Mouse (Mus musculus): ENCODE data around the gene Wdr18. TPM values are rescaled to one million over a fixed set of nuclear protein-coding genes. Genes with fewer than 3 reads are reported as not detected.
A peak's percentile ranks its signal among the peaks of the same experiment; 100 is the strongest.

Gene Wdr18
- polyA plus RNA-seq, 1 experiment from 2014 or later = 50.3 TPM

- no peak for DNase-seq (ENCODE audit: low spot score)
- Histone ChIP-seq H3K4me1 (replicated peaks; ENCODE audit: control insufficient read depth, insufficient read depth) (peaks cover 2% of the 10 kb centered on the region), H3K27ac (replicated peaks) (peak overlapping the region; percentile 98), H3K4me3 (ENCODE audit: low read depth, low read length) (peak overlapping the region; percentile 75), H3K9me3 (ENCODE audit: control insufficient read depth, low read length) (no peaks in the 10 kb centered on the region), H3K4me2 (replicated peaks; ENCODE audit: low read depth) (peak overlapping the region; percentile 90), H3K9ac (ENCODE audit: low read length) (peak overlapping the region; percentile 90), H3K27me3 (ENCODE audit: control insufficient read depth, insufficient read depth, low read length) (no peaks in the 10 kb centered on the region), H3K36me3 (ENCODE audit: control insufficient read depth, insufficient read depth, low read length) (peaks cover 15% of the 10 kb centered on the region)
- 21% methylated on average over 15 of the region's 15 CpGs for WGBS
- no peak for ATAC-seq (ENCODE audit: low FRiP score, low TSS enrichment)
- TF ChIP-seq EP300 (optimal IDR thresholded peaks at IDR 0.05) = no peak
- TF ChIP-seq CTCF (IDR thresholded peaks at IDR 0.05; ENCODE audit: low read depth) = no peak
These were observed 29.9 kb downstream of the Wdr18 start for GRCm38 (mm10) chr10:79989870-79990269.

- Histone ChIP-seq H3K9me3 (ENCODE audit: control insufficient read depth, low read length) (no peaks in the 10 kb centered on the region), H3K4me1 (replicated peaks; ENCODE audit: control insufficient read depth, insufficient read depth) (peaks cover 2% of the 10 kb centered on the region), H3K27me3 (ENCODE audit: control insufficient read depth, insufficient read depth, low read length) (no peaks in the 10 kb centered on the region), H3K4me2 (replicated peaks; ENCODE audit: low read depth) (peak overlapping the region; percentile 90), H3K36me3 (ENCODE audit: control insufficient read depth, insufficient read depth, low read length) (peaks cover 17% of the 10 kb centered on the region), H3K4me3 (ENCODE audit: low read depth, low read length) (peak overlapping the region; percentile 75), H3K9ac (ENCODE audit: low read length) (no peak overlapping the region), H3K27ac (replicated peaks) (no peak overlapping the region)
- no peak for DNase-seq (ENCODE audit: low spot score)
- ATAC-seq (ENCODE audit: low FRiP score, low TSS enrichment) = no peak
- TF ChIP-seq CTCF (IDR thresholded peaks at IDR 0.05; ENCODE audit: low read depth) = no peak
- TF ChIP-seq EP300 (optimal IDR thresholded peaks at IDR 0.05) = no peak
- WGBS = 64% methylated on average over 12 of the region's 12 CpGs
These were observed 31.1 kb downstream of the Wdr18 start for GRCm38 (mm10) chr10:79991099-79991498.

- H3K4me2 ChIP-seq (replicated peaks; ENCODE audit: low read depth) = no peak overlapping the region
These were observed 31.6 kb downstream of the Wdr18 start for GRCm38 (mm10) chr10:79991548-79991947.

GRCm38 (mm10) chr10:79994397-79995115 lies 34.6 kb downstream of the Wdr18 start:
- Histone ChIP-seq H3K27ac (replicated peaks) (no peak overlapping the region), H3K4me3 (ENCODE audit: low read depth, low read length) (no peak overlapping the region), H3K9me3 (ENCODE audit: control insufficient read depth, low read length) (no peaks in the 10 kb centered on the region), H3K4me2 (replicated peaks; ENCODE audit: low read depth) (no peak overlapping the region), H3K27me3 (ENCODE audit: control insufficient read depth, insufficient read depth, low read length) (no peaks in the 10 kb centered on the region), H3K9ac (ENCODE audit: low read length) (0 out of 2 replicates have a peak overlapping the region, but pooled peaks have one; percentile 13), H3K36me3 (ENCODE audit: control insufficient read depth, insufficient read depth, low read length) (peaks cover 17% of the 10 kb centered on the region), H3K4me1 (replicated peaks; ENCODE audit: control insufficient read depth, insufficient read depth) (no peaks in the 10 kb centered on the region)
- ATAC-seq (ENCODE audit: low FRiP score, low TSS enrichment) = no peak
- TF ChIP-seq CTCF (IDR thresholded peaks at IDR 0.05; ENCODE audit: low read depth) (no peak), EP300 (optimal IDR thresholded peaks at IDR 0.05) (no peak)
- DNase-seq (ENCODE audit: low spot score) = peak; percentile 76
- WGBS = 75% methylated on average over 16 of the region's 16 CpGs

More at GRCm38 (mm10) chr10:79991548-79991947, 31.6 kb downstream of the Wdr18 start:
- Histone ChIP-seq H3K36me3 (ENCODE audit: control insufficient read depth, insufficient read depth, low read length) (peaks cover 17% of the 10 kb centered on the region), H3K9ac (ENCODE audit: low read length) (no peak overlapping the region), H3K4me3 (ENCODE audit: low read depth, low read length) (peak overlapping the region; percentile 10; the same call in 1 of the 2 replicates), H3K27me3 (ENCODE audit: control insufficient read depth, insufficient read depth, low read length) (no peaks in the 10 kb centered on the region), H3K9me3 (ENCODE audit: control insufficient read depth, low read length) (no peaks in the 10 kb centered on the region), H3K4me1 (replicated peaks; ENCODE audit: control insufficient read depth, insufficient read depth) (no peaks in the 10 kb centered on the region; the same call in 1 of the 2 replicates), H3K27ac (replicated peaks) (no peak overlapping the region)
- TF ChIP-seq CTCF (IDR thresholded peaks at IDR 0.05; ENCODE audit: low read depth) (peak; percentile 57), EP300 (optimal IDR thresholded peaks at IDR 0.05) (no peak)
- no peak for ATAC-seq (ENCODE audit: low FRiP score, low TSS enrichment)
- WGBS = 84% methylated on average over 6 of the region's 6 CpGs
- no peak for DNase-seq (ENCODE audit: low spot score)

- H3K4me2 ChIP-seq (replicated peaks; ENCODE audit: low read depth) = no peak overlapping the region
- TF ChIP-seq CTCF (IDR thresholded peaks at IDR 0.05; ENCODE audit: low read depth) (no peak), EP300 (optimal IDR thresholded peaks at IDR 0.05) (no peak)
- DNase-seq (ENCODE audit: low spot score) (no peak), ATAC-seq (ENCODE audit: low FRiP score, low TSS enrichment) (no peak)
- no peaks in the 10 kb centered on the region for H3K9me3 ChIP-seq (ENCODE audit: control insufficient read depth, low read length)
- H3K4me3 ChIP-seq (ENCODE audit: low read depth, low read length) = no peak overlapping the region
- H3K36me3 ChIP-seq (ENCODE audit: control insufficient read depth, insufficient read depth, low read length) = peaks cover 17% of the 10 kb centered on the region
- no peaks in the 10 kb centered on the region for H3K4me1 ChIP-seq (replicated peaks; ENCODE audit: control insufficient read depth, insufficient read depth)
- H3K27me3 ChIP-seq (ENCODE audit: control insufficient read depth, insufficient read depth, low read length) = no peaks in the 10 kb centered on the region
- no peak overlapping the region for H3K27ac ChIP-seq (replicated peaks)
- no peak overlapping the region for H3K9ac ChIP-seq (ENCODE audit: low read length)
- 68% methylated on average over 1 of the region's 1 CpGs for WGBS
These were observed 35.7 kb downstream of the Wdr18 start for GRCm38 (mm10) chr10:79995636-79996035.

Data from stomach, postnatal 0 days (tissue).